Mouse (Mus musculus): ENCODE data around the gene Fiz1.

DNA sequence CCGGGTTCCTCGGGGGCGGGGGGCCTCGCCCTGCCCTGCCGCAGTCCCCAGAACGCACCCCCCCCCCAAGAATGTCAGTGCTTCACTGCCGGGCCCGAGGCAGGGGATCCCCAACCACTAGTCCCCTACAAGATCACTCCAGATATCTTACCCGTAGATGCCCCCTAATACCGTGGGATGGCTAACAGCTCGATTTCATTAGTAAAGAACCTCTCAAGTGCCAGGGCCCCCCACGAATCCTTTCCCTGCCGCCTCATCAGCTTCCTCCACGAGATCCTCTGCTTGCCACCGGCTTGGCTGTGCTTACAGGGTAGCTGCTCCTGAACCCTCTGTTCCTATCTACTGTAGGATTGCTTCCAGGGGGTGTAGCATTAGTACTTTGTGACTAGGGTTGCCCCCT, 6.2 kb upstream of the Fiz1 start:
- TF ChIP-seq GATA1 (IDR thresholded peaks at IDR 0.05; ENCODE audit: borderline replicate concordance, low read length) = no peak
- TF ChIP-seq FLI1 (IDR thresholded peaks at IDR 0.05; ENCODE audit: low read length) = no peak
